Mouse (Mus musculus) heart, postnatal 4 days (tissue): ENCODE measurements around the gene Mrpl57. TPM values are rescaled to one million over a fixed set of nuclear protein-coding genes. Genes with fewer than 3 reads are reported as not detected.
A peak's percentile ranks its signal among the peaks of the same experiment; 100 is the strongest.
"Not testable (repeated sequence)": the region's sequence is repeated elsewhere in the genome, so short reads cannot be mapped to it uniquely, and the experiment has no call there.

Experiments used
- DNase-seq: peaks from one replicate; pipeline ENCODE4 v3.0.0; 2021
- total RNA-seq, 2 experiments: library from RNA; stranded (reverse); gene quantifications; 2 replicates each; pipeline ENCODE4 v1.2.3; 2021

Mrpl57 gene
- 10 to 100 TPM; 67.3 to 84.0 TPM for total RNA-seq

- DNase-seq = peak; percentile 96
Measured at GRCm38 (mm10) chr14:57825788-57826751, at the start of gene Mrpl57, which contains the start of gene Ska3. Gene Mrpl57 (plus strand): TSS chr14:57826234. Gene Ska3 (minus strand): TSS chr14:57826185.

GRCm38 (mm10) chr14:57787406-57787805 lies 38.6 kb upstream of the Mrpl57 start:
- no peak for DNase-seq

- DNase-seq = no peak
Measured at GRCm38 (mm10) chr14:57789311-57789710, 36.7 kb upstream of the Mrpl57 start.

GRCm38 (mm10) chr14:57789759-57790158 lies 36.3 kb upstream of the Mrpl57 start:
- no peak for DNase-seq

GRCm38 (mm10) chr14:57791171-57791570 lies 34.9 kb upstream of the Mrpl57 start:
- no peak for DNase-seq

GRCm38 (mm10) chr14:57797551-57797950 lies 28.5 kb upstream of the Mrpl57 start:
- DNase-seq = no peak

GRCm38 (mm10) chr14:57797991-57798931 lies 27.8 kb upstream of the Mrpl57 start, which contains the start of gene Sap18:
Gene Sap18 (plus strand): TSS chr14:57798180.
- peak; percentile 97 for DNase-seq

- DNase-seq = no peak
Measured at GRCm38 (mm10) chr14:57803731-57804130, 22.3 kb upstream of the Mrpl57 start.

GRCm38 (mm10) chr14:57808558-57808957 lies 17.5 kb upstream of the Mrpl57 start:
- DNase-seq = peak; percentile 13

GRCm38 (mm10) chr14:57810886-57811285 lies 15.1 kb upstream of the Mrpl57 start:
- no peak for DNase-seq

GRCm38 (mm10) chr14:57811844-57812243 lies 14.2 kb upstream of the Mrpl57 start:
- no peak for DNase-seq

- no peak for DNase-seq
Measured at GRCm38 (mm10) chr14:57820839-57821238, 5.2 kb upstream of the Mrpl57 start.

GRCm38 (mm10) chr14:57827284-57827683 lies 1.2 kb downstream of the Mrpl57 start:
- DNase-seq = no peak

- no peak for DNase-seq
Measured at GRCm38 (mm10) chr14:57833526-57833925, 7.5 kb downstream of the Mrpl57 start.

GRCm38 (mm10) chr14:57835157-57835556 lies 9.1 kb downstream of the Mrpl57 start:
- DNase-seq = no peak

GRCm38 (mm10) chr14:57844535-57844934 lies 18.5 kb downstream of the Mrpl57 start:
- DNase-seq = no peak

- not testable (repeated sequence) for DNase-seq
Measured at GRCm38 (mm10) chr14:57848061-57848460, 22.0 kb downstream of the Mrpl57 start.

- DNase-seq = no peak
Measured at GRCm38 (mm10) chr14:57848646-57849045, 22.6 kb downstream of the Mrpl57 start.

- no peak for DNase-seq
Measured at GRCm38 (mm10) chr14:57850330-57850729, 24.3 kb downstream of the Mrpl57 start.

- DNase-seq = no peak
Measured at GRCm38 (mm10) chr14:57852961-57853360, 26.9 kb downstream of the Mrpl57 start.

- not testable (repeated sequence) for DNase-seq
Measured at GRCm38 (mm10) chr14:57856037-57856436, 30.0 kb downstream of the Mrpl57 start.

- DNase-seq = no peak
Measured at GRCm38 (mm10) chr14:57858601-57859000, 32.6 kb downstream of the Mrpl57 start.

GRCm38 (mm10) chr14:57859520-57859919 lies 33.5 kb downstream of the Mrpl57 start:
- DNase-seq = peak; percentile 27
